Comparison of ENCODE assay signal across 21 mouse cellular contexts in the genomic region with DNA sequence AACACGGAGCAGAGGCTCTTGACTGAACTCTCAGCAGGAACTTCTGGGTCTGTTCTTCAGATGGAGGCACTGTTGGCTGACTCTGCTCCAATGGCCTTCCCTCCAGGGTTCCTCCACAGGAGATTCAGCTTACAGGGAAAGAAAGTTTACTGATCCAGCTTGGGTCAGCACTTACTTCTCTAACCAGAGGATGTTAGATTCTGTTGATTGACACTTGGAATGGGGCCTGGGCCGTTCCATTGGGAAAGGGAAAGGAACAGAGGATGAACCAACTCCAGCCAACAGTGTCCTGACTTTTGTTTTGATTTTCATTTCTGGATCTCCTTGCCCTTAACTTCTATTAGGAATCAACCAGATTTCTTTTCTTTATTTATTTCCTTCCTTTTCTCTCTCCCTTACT. TPM values are rescaled to one million over a fixed set of nuclear protein-coding genes. Genes with fewer than 3 reads are reported as not detected.
DNase-seq lines count a peak whose midpoint lies in the region; ATAC-seq lines count a peak whose summit lies in the region.
"Had no signal": no experiment of that assay in that cellular context is flagged by ENCODE, and none has a peak within 500 bp of the region (broad histone marks: within the 10 kb centered on the region; RNA-seq: fewer than 3 reads in every experiment).

No protein-coding gene starts in this region.

- intact Hi-C loops in heart, postnatal 36 days (cut with DNase I), result no loop called here

- H3K9me3 ChIP-seq in hindbrain, embryonic 12.5 days (replicated peaks), result no peaks in the 10 kb centered on the region
- H3K9me3 ChIP-seq: embryonic facial prominence, embryonic 10.5 days; embryonic facial prominence, embryonic 12.5 days; forebrain, embryonic 13.5 days; forebrain, embryonic 15.5 days had no signal

- WGBS in hindbrain, embryonic 12.5 days, result 47% methylated on average over 2 of the region's 2 CpGs

- H3K27ac ChIP-seq in hindbrain, embryonic 12.5 days, result no peak overlapping the region
- H3K27ac ChIP-seq: embryonic facial prominence, embryonic 10.5 days; embryonic facial prominence, embryonic 12.5 days; forebrain, embryonic 13.5 days; forebrain, embryonic 15.5 days had no signal

- peak; percentile 88 for DNase-seq in heart, adult 11 months
- no peak for DNase-seq in heart, postnatal 36 days
- peak; percentile 46 for DNase-seq in NIH3T3 (ENCODE audit: low read depth)
- DNase-seq in skeletal muscle tissue, adult 2 months (ENCODE audit: low read depth, low spot score), result peak; percentile 21
- DNase-seq in adrenal gland, postnatal 4 days (ENCODE audit: low spot score in 2 of 2), result no peak
- DNase-seq: adrenal gland, adult 8-10 months; adrenal gland, postnatal 25 days; B cell, adult 2 months; cerebellum, adult 11-12 months; cerebellum, adult 2 months; cerebellum, adult 9-10 months; cerebellum, postnatal 25 days; forebrain, postnatal 0 days had no signal

- H3K4me1 ChIP-seq in hindbrain, embryonic 12.5 days, result no peaks in the 10 kb centered on the region
- H3K4me1 ChIP-seq: embryonic facial prominence, embryonic 10.5 days; embryonic facial prominence, embryonic 12.5 days; forebrain, embryonic 13.5 days; forebrain, embryonic 15.5 days had no signal

- no peak for ATAC-seq in hindbrain, embryonic 12.5 days (ENCODE audit: low FRiP score)
- ATAC-seq: CD4-positive, CD25-positive, alpha-beta regulatory T cell, adult 4 months; forebrain, embryonic 13.5 days; forebrain, embryonic 15.5 days; forebrain, postnatal 0 days had no signal

- H3K4me2 ChIP-seq in hindbrain, embryonic 12.5 days (replicated peaks), result no peak overlapping the region
- H3K4me2 ChIP-seq: embryonic facial prominence, embryonic 12.5 days; forebrain, embryonic 13.5 days; forebrain, embryonic 15.5 days had no signal

- H3K36me3 ChIP-seq in hindbrain, embryonic 12.5 days, result no peaks in the 10 kb centered on the region
- H3K36me3 ChIP-seq: embryonic facial prominence, embryonic 10.5 days; embryonic facial prominence, embryonic 12.5 days; forebrain, embryonic 15.5 days; G1E had no signal

- no peaks in the 10 kb centered on the region; the same call in 1 of the 2 replicates for H3K27me3 ChIP-seq in hindbrain, embryonic 12.5 days
- H3K27me3 ChIP-seq: CH12.LX; embryonic facial prominence, embryonic 12.5 days; forebrain, embryonic 13.5 days; forebrain, embryonic 15.5 days had no signal

- H3K9ac ChIP-seq in hindbrain, embryonic 12.5 days, result no peak overlapping the region
- H3K9ac ChIP-seq: embryonic facial prominence, embryonic 12.5 days; forebrain, embryonic 13.5 days; forebrain, embryonic 15.5 days; forebrain, postnatal 0 days had no signal

- no peak overlapping the region for H3K4me3 ChIP-seq in hindbrain, embryonic 12.5 days
- H3K4me3 ChIP-seq: embryonic facial prominence, embryonic 10.5 days; embryonic facial prominence, embryonic 12.5 days; forebrain, embryonic 13.5 days; forebrain, embryonic 15.5 days had no signal

RNA-seq across cellular contexts. Expression of a gene that starts 11.7 kb away (rescaled TPM):
- 10 to 100 TPM; 52.0 to 60.2 TPM for total RNA-seq in heart, postnatal 36 days (2021)
- 1 to 10 TPM; 5.9 to 6.9 TPM for total RNA-seq in adrenal gland, postnatal 4 days (2021)
- polyA plus RNA-seq in hindbrain, embryonic 12.5 days (2016; fragmentation: Nextera tagmentation; extraction: Ambion mirVana), result 1.6 and 2.0 TPM in 2 replicates
- polyA plus RNA-seq: G1E had no signal

Comparison
In these comparisons a context has a peak if more than half of its experiments do, and no peak if none do; other contexts are left out.
1. DNase-seq: peak in heart, adult 11 months (single experiment), NIH3T3 (single experiment) and skeletal muscle tissue, adult 2 months (single experiment); none in heart, postnatal 36 days (0 of 2) and adrenal gland, postnatal 4 days (0 of 2).
2. RNA of a gene that starts 11.7 kb away (total RNA-seq): 52.0 to 60.2 TPM in heart, postnatal 36 days; 5.9 to 6.9 TPM in adrenal gland, postnatal 4 days; every median in the first group is over 4 times any median in the second.